Mouse (Mus musculus): ENCODE data around the gene Gm128. TPM values are rescaled to one million over a fixed set of nuclear protein-coding genes. Genes with fewer than 3 reads are reported as not detected.
"Not testable (repeated sequence)": the region's sequence is repeated elsewhere in the genome, so short reads cannot be mapped to it uniquely, and the experiment has no call there.

Gm128 gene
- polyA plus RNA-seq, 1 experiment from 2014 or later = 0.08 TPM

GRCm38 (mm10) chr3:95212889-95213608 is 28.3 kb downstream of the Gm128 start:
- Histone ChIP-seq H3K27ac (ENCODE audit: low read depth) (peak overlapping the region; percentile 35; the same call in 1 of the 2 replicates), H3K36me3 (replicated peaks; ENCODE audit: insufficient read depth, low read length) (peaks cover 33% of the 10 kb centered on the region)

DNA sequence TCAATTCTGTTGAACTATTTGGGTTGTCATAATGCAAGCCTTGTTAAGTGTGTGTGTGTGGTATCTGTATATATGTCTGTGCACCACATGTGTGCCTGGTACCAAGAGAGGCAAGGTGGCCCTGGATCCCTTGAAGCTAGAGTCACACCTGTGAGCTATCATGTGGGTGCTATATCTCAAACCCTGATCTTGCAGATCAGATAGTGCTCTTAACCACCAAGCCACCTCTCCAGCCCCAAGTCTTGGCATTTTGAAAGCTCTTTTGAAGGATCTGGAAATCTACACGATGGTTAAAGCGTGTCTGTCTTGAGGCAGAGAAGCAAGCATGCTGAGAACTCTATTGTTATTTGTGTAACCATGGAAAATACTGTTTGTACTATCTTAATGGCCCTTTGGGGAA is 30.8 kb downstream of the Gm128 start:
- no peak overlapping the region for H3K9ac ChIP-seq (replicated peaks)
- no peak overlapping the region for H3K27ac ChIP-seq (ENCODE audit: low read depth)
- H3K4me3 ChIP-seq (ENCODE audit: low read depth, low read length) = no peak overlapping the region
- H3K4me2 ChIP-seq (ENCODE audit: low read depth, low read length) = no peak overlapping the region
- peaks cover 6% of the 10 kb centered on the region for H3K4me1 ChIP-seq (ENCODE audit: insufficient read depth)
- no peaks in the 10 kb centered on the region for H3K9me3 ChIP-seq (ENCODE audit: low read length)
- TF ChIP-seq EP300 (IDR thresholded peaks at IDR 0.05; ENCODE audit: low read depth) = no peak
- TF ChIP-seq CTCF (IDR thresholded peaks at IDR 0.05; ENCODE audit: low read depth) = no peak
- ATAC-seq (no peak), DNase-seq (no peak)
- 83% methylated on average over 2 of the region's 2 CpGs for WGBS (ENCODE audit: insufficient replicate concordance)
- H3K27me3 ChIP-seq (ENCODE audit: insufficient read depth, low read length) = no peaks in the 10 kb centered on the region
- H3K36me3 ChIP-seq (replicated peaks; ENCODE audit: insufficient read depth, low read length) = peaks cover 47% of the 10 kb centered on the region

More at GRCm38 (mm10) chr3:95212889-95213608, 28.3 kb downstream of the Gm128 start:
- DNase-seq; H3K27me3 ChIP-seq (ENCODE audit: insufficient read depth, low read length); H3K9me3 ChIP-seq (ENCODE audit: low read length); H3K9ac ChIP-seq (replicated peaks); H3K4me3 ChIP-seq (ENCODE audit: low read depth, low read length); ATAC-seq; H3K4me2 ChIP-seq (ENCODE audit: low read depth, low read length): not testable (repeated sequence)
- TF ChIP-seq CTCF (IDR thresholded peaks at IDR 0.05; ENCODE audit: low read depth) = peak; percentile 12; the same call in 1 of the 2 replicates
- 81% methylated on average over 7 of the region's 10 CpGs for WGBS (ENCODE audit: insufficient replicate concordance)
- H3K4me1 ChIP-seq (ENCODE audit: insufficient read depth) = peaks cover 15% of the 10 kb centered on the region

- peaks cover 56% of the 10 kb centered on the region for H3K36me3 ChIP-seq (replicated peaks; ENCODE audit: insufficient read depth, low read length)
- WGBS (ENCODE audit: insufficient replicate concordance) = 72% methylated on average over 4 of the region's 4 CpGs
Observed at GRCm38 (mm10) chr3:95208286-95208685, 33.1 kb downstream of the Gm128 start.

GRCm38 (mm10) chr3:95203880-95204279 is 37.5 kb downstream of the Gm128 start:
- H3K9ac ChIP-seq (replicated peaks) = no peak overlapping the region
- no peaks in the 10 kb centered on the region for H3K9me3 ChIP-seq (ENCODE audit: low read length)
- DNase-seq (no peak), ATAC-seq (no peak)
- H3K36me3 ChIP-seq (replicated peaks; ENCODE audit: insufficient read depth, low read length) = peaks cover 83% of the 10 kb centered on the region
- no peak overlapping the region for H3K4me2 ChIP-seq (ENCODE audit: low read depth, low read length)
- no peaks in the 10 kb centered on the region; the same call in 1 of the 2 replicates for H3K4me1 ChIP-seq (ENCODE audit: insufficient read depth)
- no peaks in the 10 kb centered on the region for H3K27me3 ChIP-seq (ENCODE audit: insufficient read depth, low read length)
- H3K4me3 ChIP-seq (ENCODE audit: low read depth, low read length) = no peak overlapping the region
- no peak overlapping the region for H3K27ac ChIP-seq (ENCODE audit: low read depth)
- WGBS (ENCODE audit: insufficient replicate concordance) = 86% methylated on average over 6 of the region's 6 CpGs
- TF ChIP-seq EP300 (IDR thresholded peaks at IDR 0.05; ENCODE audit: low read depth) (no peak), CTCF (IDR thresholded peaks at IDR 0.05; ENCODE audit: low read depth) (no peak)

More at GRCm38 (mm10) chr3:95208286-95208685, 33.1 kb downstream of the Gm128 start:
- Histone ChIP-seq H3K9me3 (ENCODE audit: low read length) (no peaks in the 10 kb centered on the region), H3K27ac (ENCODE audit: low read depth) (no peak overlapping the region), H3K27me3 (ENCODE audit: insufficient read depth, low read length) (no peaks in the 10 kb centered on the region), H3K9ac (replicated peaks) (no peak overlapping the region), H3K4me2 (ENCODE audit: low read depth, low read length) (no peak overlapping the region), H3K4me1 (ENCODE audit: insufficient read depth) (no peaks in the 10 kb centered on the region; the same call in 1 of the 2 replicates), H3K4me3 (ENCODE audit: low read depth, low read length) (no peak overlapping the region)
- ATAC-seq (no peak), DNase-seq (no peak)
- TF ChIP-seq EP300 (IDR thresholded peaks at IDR 0.05; ENCODE audit: low read depth) (no peak), CTCF (IDR thresholded peaks at IDR 0.05; ENCODE audit: low read depth) (no peak)

DNA sequence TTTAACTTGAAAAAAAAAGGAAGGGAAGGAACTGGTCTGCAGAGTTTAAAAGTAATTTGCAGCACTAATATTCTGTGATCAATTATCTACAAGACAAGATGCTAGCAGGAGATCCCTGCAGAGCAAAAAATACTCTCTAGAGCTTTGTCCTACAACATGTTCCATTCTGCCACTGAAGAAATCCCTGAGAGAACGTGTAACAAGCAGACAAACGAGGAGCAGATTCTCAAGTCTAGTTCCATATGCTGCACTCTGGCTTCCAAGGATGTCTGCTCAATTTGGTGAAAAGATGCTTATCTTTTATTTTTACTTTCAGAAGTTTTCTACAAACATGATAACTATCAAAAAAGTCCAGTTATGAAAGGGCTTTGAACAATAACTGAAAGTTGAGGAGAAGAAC is 40.8 kb downstream of the Gm128 start:
- Histone ChIP-seq H3K4me2 (ENCODE audit: low read depth, low read length) (no peak overlapping the region), H3K9ac (replicated peaks) (no peak overlapping the region), H3K27me3 (ENCODE audit: insufficient read depth, low read length) (no peaks in the 10 kb centered on the region), H3K27ac (ENCODE audit: low read depth) (no peak overlapping the region), H3K4me3 (ENCODE audit: low read depth, low read length) (no peak overlapping the region), H3K36me3 (replicated peaks; ENCODE audit: insufficient read depth, low read length) (peaks cover 93% of the 10 kb centered on the region), H3K9me3 (ENCODE audit: low read length) (no peaks in the 10 kb centered on the region), H3K4me1 (ENCODE audit: insufficient read depth) (no peaks in the 10 kb centered on the region)
- DNase-seq (no peak), ATAC-seq (no peak)
- WGBS (ENCODE audit: insufficient replicate concordance) = 86% methylated on average over 2 of the region's 2 CpGs
- TF ChIP-seq EP300 (IDR thresholded peaks at IDR 0.05; ENCODE audit: low read depth) (no peak), CTCF (IDR thresholded peaks at IDR 0.05; ENCODE audit: low read depth) (no peak)

DNA sequence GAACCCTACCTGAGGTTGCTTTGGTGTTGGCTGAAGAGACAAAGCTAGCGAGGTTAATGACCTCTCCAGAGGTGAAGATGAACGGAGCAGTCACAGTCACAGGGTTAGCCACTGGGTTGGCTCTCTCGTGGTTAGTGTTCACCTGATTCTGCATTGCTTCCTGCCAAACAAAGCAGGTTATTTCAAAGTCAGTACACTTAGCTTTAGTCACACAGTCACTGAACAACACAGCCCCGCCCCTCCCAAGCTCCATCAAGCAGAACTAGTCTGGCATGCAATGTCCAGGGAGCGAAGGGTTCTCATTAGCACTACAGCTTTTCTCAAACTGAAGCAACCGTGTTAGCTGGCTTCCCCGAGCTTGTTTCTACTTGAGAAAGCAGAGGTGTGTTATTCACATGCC is 41.3 kb downstream of the Gm128 start:
- WGBS (ENCODE audit: insufficient replicate concordance) = 83% methylated on average over 7 of the region's 7 CpGs
- ATAC-seq = 0 out of 2 replicates have a peak, but pooled peaks have one; percentile 35
- no peaks in the 10 kb centered on the region for H3K4me1 ChIP-seq (ENCODE audit: insufficient read depth)
- H3K9ac ChIP-seq (replicated peaks) = no peak overlapping the region
- H3K9me3 ChIP-seq (ENCODE audit: low read length) = no peaks in the 10 kb centered on the region
- no peak for TF ChIP-seq EP300 (IDR thresholded peaks at IDR 0.05; ENCODE audit: low read depth)
- TF ChIP-seq CTCF (IDR thresholded peaks at IDR 0.05; ENCODE audit: low read depth) = no peak
- no peak overlapping the region for H3K27ac ChIP-seq (ENCODE audit: low read depth)
- H3K36me3 ChIP-seq (replicated peaks; ENCODE audit: insufficient read depth, low read length) = peaks cover 93% of the 10 kb centered on the region
- no peak overlapping the region for H3K4me2 ChIP-seq (ENCODE audit: low read depth, low read length)
- no peaks in the 10 kb centered on the region for H3K27me3 ChIP-seq (ENCODE audit: insufficient read depth, low read length)
- H3K4me3 ChIP-seq (ENCODE audit: low read depth, low read length) = no peak overlapping the region
- no peak for DNase-seq

Measured in liver, postnatal 0 days (tissue).